Mouse (Mus musculus): ENCODE results near the gene Gm5728. TPM values are rescaled to one million over a fixed set of nuclear protein-coding genes. Genes with fewer than 3 reads are reported as not detected.

Gene Gm5728
- not detected in 2 replicates for polyA plus RNA-seq (2012; rRNA removed; ENCODE audit: low replicate concordance)

DNA sequence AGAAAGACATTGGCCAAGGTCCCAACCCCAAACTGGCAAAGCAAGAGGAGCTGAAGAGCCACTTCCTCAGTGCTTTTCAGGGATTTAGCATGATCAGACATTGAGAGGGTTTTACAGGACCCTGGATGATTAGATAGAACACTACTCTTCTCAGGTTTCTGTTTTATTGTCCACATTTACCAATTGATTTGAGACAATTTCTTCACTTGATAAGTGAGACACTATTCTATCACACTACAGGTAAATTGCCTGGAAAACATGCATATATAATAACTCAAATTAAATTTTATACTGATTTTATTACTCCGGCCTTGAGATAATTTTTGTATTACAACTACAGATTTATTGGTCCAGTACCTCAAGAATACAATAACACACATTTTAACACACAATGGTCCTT lies at the start of gene Gm5728:
Gene Gm5728 (minus strand): TSS at position 101 of the 400 bp plus-strand sequence.

DNA sequence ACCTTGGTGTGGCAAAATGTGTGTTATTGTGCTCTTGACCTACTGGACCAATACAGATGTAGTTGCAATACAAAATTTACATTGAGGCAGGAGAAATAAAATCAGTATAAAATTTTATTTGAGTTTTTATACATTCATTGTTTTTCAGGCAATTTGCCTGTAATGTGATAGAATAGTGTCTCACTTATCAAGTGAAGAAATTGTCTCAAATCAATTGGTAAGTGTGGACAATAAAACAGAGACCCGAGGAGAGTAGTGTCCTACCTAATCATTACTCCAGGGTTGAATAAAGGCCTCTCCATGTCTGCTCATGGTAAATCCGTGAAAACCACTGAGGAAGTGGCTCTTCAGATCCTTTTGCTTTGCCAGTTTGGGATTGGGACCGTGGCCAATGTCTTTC lies 42.4 kb upstream of the Gm5728 start, which contains the start of gene Vmn1r100:
Gene Vmn1r100 (plus strand): TSS at position 301 of the 400 bp plus-strand sequence.

DNA sequence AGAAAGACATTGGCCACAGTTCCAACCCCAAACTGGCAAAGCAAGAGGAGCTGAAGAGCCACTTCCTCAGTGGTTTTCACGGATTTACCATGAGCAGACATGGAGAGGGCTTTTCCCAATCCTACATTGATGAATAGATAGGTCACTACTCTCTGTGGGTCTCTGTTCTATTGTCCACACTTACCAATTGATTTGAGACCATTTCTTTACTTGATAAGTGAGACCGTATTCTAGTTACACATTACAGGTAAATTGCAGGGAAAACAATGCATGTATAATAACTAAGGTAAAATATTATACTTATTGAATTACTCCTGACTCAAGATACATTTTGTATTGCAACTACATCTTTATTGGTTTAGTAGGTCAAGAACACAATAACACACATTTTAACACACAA lies 41.2 kb downstream of the Gm5728 start, which contains the start of gene Gm4133:
Gene Gm4133 (minus strand): TSS at position 101 of the 400 bp plus-strand sequence.

Other genes with a start within 250 kb of the Gm5728 start
- gene Vmn1r93, start 236.3 kb downstream of the Gm5728 start, polyA plus RNA-seq (2012; rRNA removed; ENCODE audit: low replicate concordance) = not detected in 2 replicates
- not detected in 2 replicates for gene Vmn1r94, start 207.0 kb downstream of the Gm5728 start, polyA plus RNA-seq (2012; rRNA removed; ENCODE audit: low replicate concordance)
- gene Vmn1r95, start 181.7 kb downstream of the Gm5728 start, polyA plus RNA-seq (2012; rRNA removed; ENCODE audit: low replicate concordance) = not detected in 2 replicates
- not detected in 2 replicates for gene Gm6164, start 169.8 kb downstream of the Gm5728 start, polyA plus RNA-seq (2012; rRNA removed; ENCODE audit: low replicate concordance)
- gene Gm4498, start 141.6 kb downstream of the Gm5728 start, polyA plus RNA-seq (2012; rRNA removed; ENCODE audit: low replicate concordance) = not detected in 2 replicates
- gene Gm5890, start 112.6 kb downstream of the Gm5728 start, polyA plus RNA-seq (2012; rRNA removed; ENCODE audit: low replicate concordance) = not detected in 2 replicates
- not detected in 2 replicates for gene Gm4133, start 41.3 kb downstream of the Gm5728 start, polyA plus RNA-seq (2012; rRNA removed; ENCODE audit: low replicate concordance)
- not detected in 2 replicates for gene Vmn1r100, start 42.5 kb upstream of the Gm5728 start, polyA plus RNA-seq (2012; rRNA removed; ENCODE audit: low replicate concordance)
- not detected in 2 replicates for gene Vmn1r101, start 67.2 kb upstream of the Gm5728 start, polyA plus RNA-seq (2012; rRNA removed; ENCODE audit: low replicate concordance)
- not detected in 2 replicates for gene Gm10670, start 99.5 kb upstream of the Gm5728 start, polyA plus RNA-seq (2012; rRNA removed; ENCODE audit: low replicate concordance)
- not detected in 2 replicates for gene Vmn1r103, start 135.1 kb upstream of the Gm5728 start, polyA plus RNA-seq (2012; rRNA removed; ENCODE audit: low replicate concordance)
- not detected in 2 replicates for gene Vmn1r104, start 158.4 kb upstream of the Gm5728 start, polyA plus RNA-seq (2012; rRNA removed; ENCODE audit: low replicate concordance)
- gene Gm5726, start 170.3 kb upstream of the Gm5728 start, polyA plus RNA-seq (2012; rRNA removed; ENCODE audit: low replicate concordance) = not detected in 2 replicates
- gene Gm4141, start 200.8 kb upstream of the Gm5728 start, polyA plus RNA-seq (2012; rRNA removed; ENCODE audit: low replicate concordance) = not detected in 2 replicates
- gene Gm4513, start 223.6 kb upstream of the Gm5728 start, polyA plus RNA-seq (2012; rRNA removed; ENCODE audit: low replicate concordance) = not detected in 2 replicates

Data from duodenum, adult 2 months (tissue).